Mouse (Mus musculus) brain, embryonic 14.5 days (tissue): Measurements from ENCODE around the gene Gm1604a.
"Not testable (repeated sequence)": the region's sequence is repeated elsewhere in the genome, so short reads cannot be mapped to it uniquely, and the experiment has no call there.

Experiments
- CTCF ChIP-seq: fragments of 200-500 bp; IDR thresholded peaks from 2 replicates; pipeline ENCODE4 v1.5.1; 2012; ENCODE audit warnings: inconsistent platforms, mild to moderate bottlenecking, moderate library complexity, borderline replicate concordance; ENCODE audit not compliant: insufficient read depth, insufficient read length; ENCODE audit errors: extremely low read depth
- POLR2A ChIP-seq: fragments of 200-500 bp; IDR thresholded peaks from 2 replicates; pipeline ENCODE4 v1.6.1; 2012; ENCODE audit warnings: mild to moderate bottlenecking, inconsistent platforms, borderline replicate concordance; ENCODE audit not compliant: poor library complexity, insufficient read depth, insufficient read length, severe bottlenecking; ENCODE audit errors: extremely low read depth

GRCm38 (mm10) chr17:7122554-7122953 lies 97.2 kb downstream of the Gm1604a start:
- TF ChIP-seq CTCF, POLR2A: not testable (repeated sequence)
